Mouse (Mus musculus) megakaryocyte-erythroid progenitor cell, adult 5-6 weeks (primary cell): ENCODE measurements around the gene Pald1. TPM values are rescaled to one million over a fixed set of nuclear protein-coding genes. Genes with fewer than 3 reads are reported as not detected.

ENCODE experiments used
- ATAC-seq: replicated peaks from 2 replicates; pipeline ENCODE4 v1.8.0; 2016; ENCODE audit warnings: mild to moderate bottlenecking, inconsistent platforms; ENCODE audit not compliant: severe bottlenecking, poor library complexity, low FRiP score, low TSS enrichment
- total RNA-seq, 2 experiments: library from RNA; stranded (forward) in 1 of 2; stranded (reverse) in 1 of 2; fragments of 200-1000, 215-1000 nt in 1 of 2; fragments of >200 nt in 1 of 2; fragmentation: Nextera tagmentation in 1 of 2; gene quantifications; 2 replicates each; pipeline ENCODE4 v1.2.3; 2014 to 2017

The Pald1 gene
- total RNA-seq (2014; fragmentation: Nextera tagmentation) (not detected in 2 replicates), total RNA-seq (2017) (not detected in 2 replicates)

DNA sequence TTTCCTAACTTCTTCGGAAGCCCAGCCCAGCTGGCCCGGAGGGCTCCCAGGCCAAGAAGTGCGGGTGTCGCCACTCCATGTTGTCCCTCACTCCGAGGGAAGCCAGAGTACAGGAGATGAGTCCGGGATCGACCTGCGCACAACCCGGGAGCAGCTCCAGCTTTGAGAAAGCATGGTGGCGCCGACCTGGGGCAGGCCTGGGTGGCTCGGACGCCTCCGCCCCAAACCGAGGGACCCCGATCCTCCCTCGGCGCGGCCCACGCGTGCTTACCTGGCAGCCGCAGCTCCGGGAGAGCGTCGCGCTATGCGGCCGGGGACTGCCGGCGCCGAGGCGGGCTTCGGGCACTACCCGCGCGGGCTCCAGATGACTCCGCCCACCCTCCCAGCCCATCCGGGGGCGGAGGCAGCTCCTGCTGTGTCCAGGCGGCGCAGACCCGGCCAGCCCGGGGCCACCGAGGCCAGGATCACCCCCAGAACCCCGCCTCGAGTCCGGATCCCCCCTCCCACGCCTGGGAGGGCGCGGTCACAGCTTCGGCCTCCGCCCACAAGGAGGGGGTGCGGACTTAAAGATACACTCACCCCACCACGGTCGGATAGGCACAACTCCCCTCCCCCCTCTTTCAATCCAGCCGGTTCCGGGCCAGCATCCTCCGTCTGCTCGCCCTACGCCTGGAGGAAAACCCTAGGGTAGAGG, at the start of gene Pald1:
Gene Pald1, minus strand, starts transcription at position 510 of the 694 bp plus-strand sequence.
- peak; percentile 38; the same call in 1 of the 2 replicates for ATAC-seq

DNA sequence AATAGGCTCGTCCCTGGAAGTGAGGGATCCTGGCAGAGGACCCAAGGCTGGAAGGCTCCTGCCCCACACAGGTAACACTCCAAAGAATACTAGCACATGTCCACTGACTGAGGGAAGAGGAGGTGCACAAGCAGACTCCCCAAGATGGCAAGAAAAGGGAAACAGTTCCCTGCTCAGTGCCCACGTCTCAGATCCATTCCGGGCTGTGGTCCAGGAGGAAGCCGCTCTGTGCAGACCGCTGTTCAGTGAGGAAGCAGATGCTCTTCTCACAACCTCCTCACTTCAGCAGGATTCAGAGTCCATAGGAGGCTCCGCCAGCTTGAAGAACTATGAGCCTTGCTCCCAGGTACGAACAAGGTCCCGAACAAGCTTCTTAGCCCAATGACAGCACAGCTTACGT, 48.0 kb upstream of the Pald1 start:
- ATAC-seq: no peak

- ATAC-seq: no peak
Observed at GRCm38 (mm10) chr10:61429043-61429442, 45.7 kb upstream of the Pald1 start.

DNA sequence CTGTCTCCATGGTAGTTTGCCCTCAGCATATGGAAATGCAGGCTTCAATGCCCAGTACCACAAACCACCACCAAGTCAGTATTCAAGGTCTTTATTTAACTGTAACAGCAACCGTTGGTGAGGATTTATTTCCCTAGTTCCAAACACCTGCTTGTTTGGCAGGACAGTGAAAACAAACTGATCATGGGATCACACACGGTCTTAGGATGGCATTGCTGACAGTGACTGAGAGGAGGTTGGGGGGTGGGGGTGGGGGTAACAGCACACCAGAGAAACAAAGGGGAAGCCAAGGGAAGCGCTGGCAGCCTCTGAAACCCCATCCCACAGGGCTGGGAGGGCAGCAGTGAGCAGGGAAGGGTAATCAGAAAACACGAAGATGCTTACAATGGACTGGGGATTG, 45.1 kb upstream of the Pald1 start:
- no peak for ATAC-seq

DNA sequence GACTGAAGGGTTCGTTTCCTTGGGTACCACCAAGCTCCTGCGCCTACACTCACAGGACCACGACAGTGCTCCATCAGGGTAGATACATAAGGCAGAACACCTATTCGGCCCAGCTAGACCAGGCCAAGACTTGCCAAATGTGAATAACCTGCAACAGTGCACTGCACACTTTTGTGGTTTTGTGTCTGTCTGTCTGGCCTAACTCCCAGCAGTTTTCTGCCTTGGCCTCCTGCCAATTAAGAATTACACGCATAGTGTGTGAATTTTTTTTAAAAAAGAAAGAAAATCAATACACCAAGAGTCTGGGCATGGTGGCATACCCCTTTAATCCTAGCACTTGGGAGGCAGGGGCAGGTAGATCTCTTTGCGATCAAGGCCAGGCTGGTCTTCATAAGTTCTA, 44.6 kb upstream of the Pald1 start:
- no peak for ATAC-seq

- ATAC-seq: no peak
Observed at GRCm38 (mm10) chr10:61426251-61426757, 43.0 kb upstream of the Pald1 start.

DNA sequence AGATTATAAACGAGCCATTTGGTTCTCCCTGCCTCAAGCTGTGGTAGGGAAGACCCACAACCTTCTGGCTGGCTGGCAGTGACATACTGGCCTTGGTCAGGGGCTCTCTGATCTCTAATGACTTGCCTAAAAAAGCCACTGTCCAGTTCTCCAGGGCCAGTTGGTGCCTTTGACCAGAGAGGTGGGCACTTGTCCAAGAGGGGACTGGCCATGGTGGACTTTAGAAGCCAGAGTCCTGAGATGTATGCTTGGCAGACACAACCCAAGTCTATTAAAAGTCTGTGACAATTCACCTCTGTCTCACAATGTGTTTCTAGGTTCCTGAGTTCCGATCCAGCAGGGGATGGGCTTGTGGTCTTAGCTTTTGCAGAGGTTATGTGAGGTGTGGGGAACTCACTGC, 41.7 kb upstream of the Pald1 start:
- no peak for ATAC-seq

DNA sequence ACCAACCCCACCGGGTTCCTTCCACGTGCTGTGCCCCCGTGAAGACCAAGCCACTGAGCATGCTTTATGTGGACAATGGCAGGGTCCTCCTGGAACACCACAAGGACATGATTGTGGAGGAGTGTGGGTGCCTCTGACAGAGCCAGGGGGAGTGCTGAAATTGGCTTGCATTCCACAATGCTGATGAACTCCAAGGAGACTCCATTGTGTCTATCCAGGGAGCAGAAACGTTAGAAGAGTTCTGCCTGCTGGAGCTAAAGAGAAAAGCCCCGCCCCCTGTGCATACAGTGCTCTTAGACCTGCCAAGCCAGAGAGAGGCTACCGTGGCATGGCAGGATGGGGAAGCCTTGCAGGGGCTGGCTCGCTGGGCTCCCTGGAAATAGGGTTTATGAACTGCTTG, 41.2 kb upstream of the Pald1 start:
- no peak for ATAC-seq

GRCm38 (mm10) chr10:61423289-61423688, 40.0 kb upstream of the Pald1 start:
- no peak for ATAC-seq

- ATAC-seq: no peak
Observed at GRCm38 (mm10) chr10:61422861-61423260, 39.5 kb upstream of the Pald1 start.

DNA sequence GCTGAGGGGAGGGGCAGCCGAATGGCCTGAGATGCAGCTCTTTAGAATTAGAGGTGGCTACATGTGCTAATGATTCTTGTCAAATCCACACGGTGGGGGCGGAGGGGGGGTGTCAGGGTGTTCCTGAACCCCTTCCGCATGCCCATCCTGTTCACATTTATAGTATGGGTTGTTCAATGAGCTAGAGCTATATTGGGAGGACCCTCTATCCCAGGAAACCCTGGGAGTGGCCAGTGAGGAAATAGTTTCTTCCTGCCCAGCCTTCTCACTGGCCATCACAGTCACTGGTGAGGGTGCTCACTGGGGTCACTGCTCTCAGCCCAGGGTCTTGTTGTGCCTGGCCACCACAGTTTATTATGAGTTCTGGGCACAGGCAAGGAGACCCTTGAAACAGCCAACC, 36.7 kb upstream of the Pald1 start:
- no peak for ATAC-seq

DNA sequence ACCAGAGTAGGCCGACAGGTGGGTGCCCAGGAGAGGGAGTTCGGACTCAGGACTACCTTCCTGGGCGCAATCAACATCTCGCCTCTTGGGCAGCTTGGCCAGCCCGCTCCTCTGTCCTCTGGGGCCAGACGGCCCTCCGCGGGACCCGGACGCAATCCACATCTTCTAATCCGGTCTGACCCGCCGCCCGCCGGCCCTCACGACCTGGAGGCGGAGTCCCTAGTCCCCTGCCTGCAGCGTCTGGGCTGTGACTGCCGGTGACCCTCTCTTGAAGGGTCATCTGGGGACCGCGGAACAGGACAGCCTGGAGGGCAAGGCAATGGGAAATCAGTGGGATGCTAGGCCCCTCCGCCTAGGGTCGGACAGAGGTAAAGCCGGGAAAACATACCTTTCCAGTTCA, 35.8 kb upstream of the Pald1 start:
- ATAC-seq: no peak

DNA sequence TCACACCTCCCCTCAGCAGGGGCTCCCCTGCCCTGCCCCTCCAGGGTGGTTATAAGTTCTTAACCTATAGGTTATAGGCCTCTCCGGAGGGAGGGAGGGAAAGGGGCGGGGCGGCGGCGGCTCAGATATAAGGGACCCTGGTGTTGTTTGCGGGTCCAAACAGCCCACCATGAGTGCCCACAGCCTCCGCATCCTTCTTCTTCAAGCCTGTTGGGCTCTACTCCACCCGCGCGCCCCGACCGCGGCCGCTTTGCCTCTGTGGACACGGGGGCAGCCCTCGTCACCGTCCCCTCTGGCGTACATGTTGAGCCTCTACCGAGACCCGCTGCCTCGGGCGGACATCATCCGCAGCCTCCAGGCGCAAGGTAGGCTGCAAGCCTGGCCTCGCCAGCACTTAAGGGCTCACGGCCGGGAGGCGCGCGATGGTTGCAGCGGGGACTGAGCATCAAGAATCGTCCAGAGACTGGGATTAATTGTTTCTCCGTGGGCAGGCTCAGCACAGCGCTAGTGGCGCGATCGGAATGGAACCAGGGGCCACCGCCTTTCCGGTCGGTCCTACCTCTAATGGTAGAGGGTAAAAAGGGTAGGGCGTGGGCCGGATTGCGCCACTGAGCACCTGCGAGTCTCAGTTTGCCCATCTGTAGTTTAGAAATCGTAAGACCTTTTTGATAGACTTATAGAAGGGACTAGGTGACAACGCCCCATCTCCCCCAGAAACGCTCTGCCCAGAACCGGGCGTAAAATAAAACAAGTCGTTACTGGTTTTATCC, 35.0 kb upstream of the Pald1 start:
- 0 out of 2 replicates have a peak, but pooled peaks have one; percentile 18 for ATAC-seq

DNA sequence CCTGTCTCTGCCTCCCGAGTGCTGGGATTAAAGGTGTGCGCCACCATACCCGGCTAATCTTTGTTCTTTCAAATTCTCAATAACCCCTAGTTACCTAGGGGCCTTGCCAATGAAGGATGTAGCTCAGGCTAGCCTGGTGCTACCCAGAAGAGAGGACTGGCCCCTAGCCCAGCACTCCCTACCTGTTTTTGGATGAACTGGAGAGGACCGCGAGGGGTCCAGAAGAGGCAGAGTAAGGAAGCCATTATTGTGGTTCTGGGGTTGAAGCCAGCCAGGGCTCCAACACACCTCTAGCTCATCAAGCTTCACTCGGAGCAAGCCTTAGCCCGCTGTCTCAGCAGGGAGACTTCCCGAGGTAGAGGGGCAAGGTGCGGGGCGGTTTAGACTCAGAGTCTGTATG, 34.3 kb upstream of the Pald1 start, which contains the start of gene Nodal:
Gene Nodal, plus strand, starts transcription at position 301 of the 400 bp plus-strand sequence.
- ATAC-seq: no peak

GRCm38 (mm10) chr10:61417046-61417445, 33.7 kb upstream of the Pald1 start:
- ATAC-seq: no peak

DNA sequence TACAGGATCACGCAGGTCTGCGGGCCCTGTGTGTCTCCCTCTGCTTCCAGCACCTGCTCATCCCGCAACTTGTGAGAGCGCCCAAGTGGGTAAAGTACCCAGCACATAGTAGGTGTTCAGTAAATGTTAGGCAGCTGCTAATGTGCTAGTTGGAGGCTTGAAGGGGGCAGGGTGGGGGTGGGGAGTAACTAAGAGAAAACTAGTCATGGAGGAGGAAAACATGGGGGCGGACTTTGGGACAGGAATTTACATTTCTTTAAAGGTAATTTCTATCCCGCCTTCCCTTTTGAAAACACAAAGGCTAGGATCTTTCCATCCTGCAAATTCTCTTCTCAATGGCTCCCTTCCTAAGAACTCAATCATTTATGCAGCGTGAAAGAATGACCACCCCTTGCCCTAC, 33.2 kb upstream of the Pald1 start:
- ATAC-seq: no peak

DNA sequence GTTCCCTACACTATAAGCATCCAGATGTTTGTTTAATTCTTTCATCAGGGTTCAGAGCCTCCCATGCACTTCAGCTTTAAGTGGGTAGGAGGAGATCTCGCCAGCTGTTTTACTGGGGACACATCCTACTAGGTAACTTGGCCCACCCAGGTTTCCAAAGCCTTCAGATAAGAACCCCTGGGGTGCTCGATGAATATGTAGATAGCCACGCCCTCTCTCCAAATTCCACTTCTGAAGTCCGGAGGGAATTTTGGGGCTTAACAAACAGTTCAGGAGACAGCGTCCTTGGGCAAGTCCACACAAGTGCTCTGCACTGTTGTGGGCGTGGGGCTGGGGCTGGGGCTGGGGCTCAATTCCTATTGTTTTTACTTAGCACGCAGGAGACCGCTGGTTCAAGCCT, 32.6 kb upstream of the Pald1 start:
- no peak for ATAC-seq

GRCm38 (mm10) chr10:61415240-61415639, 31.9 kb upstream of the Pald1 start:
- no peak for ATAC-seq

DNA sequence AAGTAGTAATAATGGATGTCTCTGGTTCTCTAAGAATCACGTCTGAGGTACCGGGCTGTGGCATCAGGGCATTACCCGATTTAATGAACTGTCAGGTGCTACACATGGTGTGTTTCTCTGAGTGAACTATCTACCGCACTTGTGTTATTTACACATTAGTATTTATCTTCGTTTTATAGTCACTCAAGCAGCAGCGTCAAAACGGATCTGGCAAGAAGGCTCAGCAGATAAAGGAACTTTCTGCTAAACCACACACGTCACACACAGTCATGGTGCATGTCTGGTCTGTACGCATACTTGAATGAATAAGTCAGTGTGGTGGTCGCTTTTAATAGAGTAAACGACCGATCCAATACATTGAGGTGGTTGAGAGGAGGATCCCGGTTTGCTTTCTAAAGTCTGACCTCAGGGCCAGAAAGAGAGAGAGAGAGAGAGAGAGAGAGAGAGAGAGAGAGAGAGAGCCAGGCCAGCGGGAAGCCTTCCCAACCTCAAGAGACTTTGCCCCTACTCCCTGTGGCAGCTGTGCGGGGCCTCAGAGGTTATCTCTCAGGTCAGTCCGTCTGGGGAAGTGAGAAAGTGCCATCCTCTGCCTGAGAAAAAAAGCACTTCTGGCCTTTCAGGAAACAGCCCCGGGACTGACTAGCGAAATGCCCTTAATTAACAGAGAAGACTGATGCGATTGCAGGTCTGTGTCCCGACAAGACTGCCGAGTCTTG, 29.7 kb upstream of the Pald1 start:
- peak; percentile 95 for ATAC-seq

GRCm38 (mm10) chr10:61410193-61410592, 26.9 kb upstream of the Pald1 start:
- ATAC-seq: no peak
